Mouse (Mus musculus): ENCODE results near the gene Slc6a5. TPM values are rescaled to one million over a fixed set of nuclear protein-coding genes. Genes with fewer than 3 reads are reported as not detected.
A peak's percentile ranks its signal among the peaks of the same experiment; 100 is the strongest.
"Not testable (repeated sequence)": the region's sequence is repeated elsewhere in the genome, so short reads cannot be mapped to it uniquely, and the experiment has no call there.

The Slc6a5 gene
- polyA plus RNA-seq, 1 experiment from 2014 or later, result 0.46 TPM

DNA sequence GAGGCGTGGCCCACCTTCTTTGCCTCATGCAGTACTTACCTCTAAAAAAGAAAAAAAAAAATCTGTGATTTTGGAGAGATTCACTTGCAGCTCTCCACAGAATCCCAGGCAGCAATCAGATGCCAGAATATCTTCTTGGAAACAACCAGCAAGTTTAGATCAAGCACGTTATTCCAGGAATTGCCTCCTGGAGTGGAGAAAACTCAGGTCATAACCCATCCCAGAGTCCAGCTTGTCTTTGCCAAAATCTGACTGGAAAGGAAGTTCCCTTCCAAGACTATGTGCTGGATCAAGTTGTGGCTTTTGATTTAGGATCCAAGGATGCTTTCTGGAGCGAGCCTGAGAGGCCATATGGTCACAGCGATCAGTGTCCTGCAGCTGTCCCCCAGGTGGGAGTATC, 10.8 kb downstream of the Slc6a5 start:
- Histone ChIP-seq H3K27me3 (ENCODE audit: control insufficient read depth, insufficient read depth, low read length) (peaks cover 20% of the 10 kb centered on the region), H3K9me3 (ENCODE audit: control insufficient read depth, low read length) (0 out of 2 replicates have a peak, but pooled peaks cover 3% of the 10 kb centered on the region), H3K9ac (replicated peaks; ENCODE audit: low read length) (no peak overlapping the region), H3K4me1 (ENCODE audit: control insufficient read depth, insufficient read depth, low read length) (peaks cover 7% of the 10 kb centered on the region), H3K27ac (replicated peaks; ENCODE audit: low read depth, low read length) (no peak overlapping the region), H3K4me3 (replicated peaks; ENCODE audit: low read depth, low read length) (no peak overlapping the region), H3K36me3 (ENCODE audit: control insufficient read depth, insufficient read depth, low read length) (no peaks in the 10 kb centered on the region), H3K4me2 (ENCODE audit: low read length) (no peak overlapping the region)
- DNase-seq, result no peak
- 82% methylated on average over 4 of the region's 4 CpGs for WGBS
- no peak for ATAC-seq (ENCODE audit: low FRiP score, low TSS enrichment)

DNA sequence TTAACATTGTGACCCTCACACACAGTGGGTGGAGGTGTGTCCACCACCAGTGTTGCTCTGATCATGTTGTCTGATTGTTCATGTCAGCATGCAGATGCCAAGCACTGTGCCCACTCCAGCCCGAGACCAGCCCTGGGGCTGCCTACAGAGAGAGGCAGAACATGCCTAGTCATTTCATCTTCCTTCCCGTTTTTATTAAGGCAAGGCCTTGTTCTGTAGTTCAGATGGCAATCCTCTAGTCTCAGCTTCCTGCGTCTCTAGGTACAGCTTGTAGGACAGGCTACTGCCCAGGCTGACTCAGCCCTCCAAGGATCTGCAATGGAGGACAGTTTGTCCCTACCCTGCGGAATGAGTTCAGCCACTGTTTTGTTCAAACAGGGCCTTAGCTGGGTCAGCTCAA, 13.0 kb downstream of the Slc6a5 start:
- no peak for DNase-seq
- WGBS, result 28% methylated on average over 4 of the region's 4 CpGs
- no peak overlapping the region for H3K4me3 ChIP-seq (replicated peaks; ENCODE audit: low read depth, low read length)
- peak overlapping the region; percentile 80 for H3K27ac ChIP-seq (replicated peaks; ENCODE audit: low read depth, low read length)
- ATAC-seq (ENCODE audit: low FRiP score, low TSS enrichment), result peak; percentile 54
- H3K4me1 ChIP-seq (ENCODE audit: control insufficient read depth, insufficient read depth, low read length), result peaks cover 7% of the 10 kb centered on the region
- peak overlapping the region; percentile 30; the same call in 1 of the 2 replicates for H3K9ac ChIP-seq (replicated peaks; ENCODE audit: low read length)
- no peaks in the 10 kb centered on the region for H3K27me3 ChIP-seq (ENCODE audit: control insufficient read depth, insufficient read depth, low read length)
- H3K36me3 ChIP-seq (ENCODE audit: control insufficient read depth, insufficient read depth, low read length), result no peaks in the 10 kb centered on the region
- H3K4me2 ChIP-seq (ENCODE audit: low read length), result peak overlapping the region; percentile 27
- 0 out of 2 replicates have a peak, but pooled peaks cover 3% of the 10 kb centered on the region for H3K9me3 ChIP-seq (ENCODE audit: control insufficient read depth, low read length)

DNA sequence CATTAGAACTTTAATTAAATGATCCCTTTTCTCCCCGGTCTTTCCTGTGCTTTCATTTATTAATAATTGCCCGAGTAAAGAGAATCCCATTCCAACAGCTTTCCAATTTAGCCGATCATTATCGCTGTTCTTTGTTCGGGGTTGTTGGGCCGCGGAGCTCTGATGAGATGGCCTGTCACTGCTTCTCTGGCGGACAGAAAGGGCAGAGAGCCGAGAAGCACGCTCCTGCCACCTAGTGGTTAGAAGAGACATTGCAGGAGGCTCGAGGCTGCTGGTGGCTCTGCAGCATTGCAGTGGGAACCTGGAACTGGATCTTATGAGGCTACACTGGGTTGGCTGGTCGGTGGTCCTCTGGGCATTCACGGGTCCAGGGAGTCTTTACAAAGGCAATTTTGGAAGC, 13.4 kb downstream of the Slc6a5 start:
- peak overlapping the region; percentile 30; the same call in 1 of the 2 replicates for H3K9ac ChIP-seq (replicated peaks; ENCODE audit: low read length)
- DNase-seq, result peak; percentile 95
- ATAC-seq (ENCODE audit: low FRiP score, low TSS enrichment), result peak; percentile 88
- no peaks in the 10 kb centered on the region for H3K36me3 ChIP-seq (ENCODE audit: control insufficient read depth, insufficient read depth, low read length)
- peak overlapping the region; percentile 29 for H3K4me2 ChIP-seq (ENCODE audit: low read length)
- H3K27me3 ChIP-seq (ENCODE audit: control insufficient read depth, insufficient read depth, low read length), result no peaks in the 10 kb centered on the region
- H3K4me3 ChIP-seq (replicated peaks; ENCODE audit: low read depth, low read length), result no peak overlapping the region
- peak overlapping the region; percentile 80 for H3K27ac ChIP-seq (replicated peaks; ENCODE audit: low read depth, low read length)
- peaks cover 7% of the 10 kb centered on the region for H3K4me1 ChIP-seq (ENCODE audit: control insufficient read depth, insufficient read depth, low read length)
- H3K9me3 ChIP-seq (ENCODE audit: control insufficient read depth, low read length), result 0 out of 2 replicates have a peak, but pooled peaks cover 3% of the 10 kb centered on the region
- WGBS, result 0% methylated on average over 13 of the region's 13 CpGs

DNA sequence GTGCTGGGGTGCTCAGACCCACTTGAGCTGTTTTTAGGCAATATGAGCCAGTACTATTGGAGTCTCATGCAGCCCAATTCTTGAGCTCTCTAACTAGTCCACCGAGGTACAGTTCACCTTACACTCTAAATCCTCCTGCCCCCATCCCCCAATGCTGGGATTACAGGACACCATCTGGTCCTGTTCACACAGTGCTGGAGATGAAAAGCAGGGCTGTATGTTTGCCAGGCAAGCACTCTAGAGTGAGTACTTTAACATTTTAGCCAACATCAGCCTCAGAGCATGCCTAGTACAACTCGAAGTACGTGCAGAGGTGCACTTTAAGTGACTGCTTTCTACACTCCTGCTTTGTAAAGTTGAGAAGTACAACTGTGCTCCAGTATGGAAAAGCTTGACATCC, 18.6 kb downstream of the Slc6a5 start:
- Histone ChIP-seq H3K27me3 (ENCODE audit: control insufficient read depth, insufficient read depth, low read length) (no peaks in the 10 kb centered on the region), H3K9me3 (ENCODE audit: control insufficient read depth, low read length) (no peaks in the 10 kb centered on the region), H3K4me1 (ENCODE audit: control insufficient read depth, insufficient read depth, low read length) (no peaks in the 10 kb centered on the region), H3K4me3 (replicated peaks; ENCODE audit: low read depth, low read length) (no peak overlapping the region), H3K9ac (replicated peaks; ENCODE audit: low read length) (no peak overlapping the region), H3K4me2 (ENCODE audit: low read length) (no peak overlapping the region), H3K36me3 (ENCODE audit: control insufficient read depth, insufficient read depth, low read length) (no peaks in the 10 kb centered on the region), H3K27ac (replicated peaks; ENCODE audit: low read depth, low read length) (no peak overlapping the region)
- DNase-seq (no peak), ATAC-seq (ENCODE audit: low FRiP score, low TSS enrichment) (no peak)
- 65% methylated on average over 3 of the region's 3 CpGs for WGBS

DNA sequence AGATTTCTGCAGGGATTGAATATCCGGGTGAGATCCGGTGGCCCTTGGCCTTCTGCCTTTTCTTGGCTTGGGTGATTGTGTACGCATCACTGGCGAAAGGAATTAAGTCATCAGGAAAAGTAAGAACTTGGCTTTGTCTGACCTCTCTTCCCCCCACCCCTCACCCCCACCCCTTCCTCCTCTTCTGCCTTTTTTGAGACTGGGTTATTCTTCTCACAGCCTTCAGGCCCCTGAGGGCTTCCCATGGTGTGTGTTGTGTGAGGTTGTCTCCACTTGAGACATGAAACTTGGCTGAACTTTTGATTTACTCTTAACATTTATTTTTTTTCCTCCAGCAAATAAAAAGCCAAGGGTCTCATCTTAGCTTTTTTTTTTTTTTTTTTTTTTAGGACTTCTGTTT, 20.1 kb downstream of the Slc6a5 start:
- ATAC-seq (ENCODE audit: low FRiP score, low TSS enrichment) (no peak), DNase-seq (no peak)
- no peak overlapping the region for H3K9ac ChIP-seq (replicated peaks; ENCODE audit: low read length)
- no peaks in the 10 kb centered on the region for H3K9me3 ChIP-seq (ENCODE audit: control insufficient read depth, low read length)
- no peak overlapping the region for H3K4me2 ChIP-seq (ENCODE audit: low read length)
- H3K4me3 ChIP-seq (replicated peaks; ENCODE audit: low read depth, low read length), result no peak overlapping the region
- H3K4me1 ChIP-seq (ENCODE audit: control insufficient read depth, insufficient read depth, low read length), result no peaks in the 10 kb centered on the region
- WGBS, result 29% methylated on average over 4 of the region's 4 CpGs
- H3K27ac ChIP-seq (replicated peaks; ENCODE audit: low read depth, low read length), result no peak overlapping the region
- H3K27me3 ChIP-seq (ENCODE audit: control insufficient read depth, insufficient read depth, low read length), result no peaks in the 10 kb centered on the region
- no peaks in the 10 kb centered on the region for H3K36me3 ChIP-seq (ENCODE audit: control insufficient read depth, insufficient read depth, low read length)

DNA sequence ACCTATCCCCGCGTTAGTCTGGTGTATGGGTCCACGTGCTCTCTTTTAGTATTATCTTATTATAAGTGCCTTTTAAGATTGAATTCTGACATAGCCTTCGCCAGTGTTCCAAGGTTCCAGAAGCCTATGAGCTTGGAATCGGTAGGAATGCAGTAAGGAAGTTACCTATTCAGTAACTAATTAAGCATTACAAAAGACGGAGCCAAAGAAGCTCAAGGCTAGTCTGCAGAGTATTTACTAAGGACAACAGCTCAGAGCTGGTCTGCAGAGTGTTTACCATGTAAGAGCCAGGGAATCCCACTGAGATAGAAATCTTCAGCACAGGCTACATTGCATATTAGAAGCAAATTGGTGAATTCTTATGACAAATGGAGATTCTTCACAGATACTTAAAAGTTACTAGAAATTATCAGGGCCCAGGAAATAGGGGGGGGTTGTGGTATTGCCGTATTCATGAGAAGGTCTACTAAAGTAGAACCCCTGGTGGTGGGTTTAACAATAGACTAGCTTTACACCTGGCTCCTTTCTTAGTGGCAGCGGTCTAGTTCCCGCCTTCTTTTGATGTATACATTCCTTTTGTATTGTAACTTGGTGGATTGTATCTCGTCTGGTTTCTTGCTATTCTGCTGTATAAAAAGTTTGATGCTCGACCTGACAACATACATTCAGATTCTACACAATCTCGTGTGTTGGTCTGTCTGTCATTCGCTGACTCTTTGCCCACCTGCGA, 23.6 kb downstream of the Slc6a5 start:
- H3K4me2 ChIP-seq (ENCODE audit: low read length); DNase-seq; H3K4me1 ChIP-seq (ENCODE audit: control insufficient read depth, insufficient read depth, low read length); H3K4me3 ChIP-seq (replicated peaks; ENCODE audit: low read depth, low read length); ATAC-seq (ENCODE audit: low FRiP score, low TSS enrichment); H3K36me3 ChIP-seq (ENCODE audit: control insufficient read depth, insufficient read depth, low read length); H3K27ac ChIP-seq (replicated peaks; ENCODE audit: low read depth, low read length); H3K9ac ChIP-seq (replicated peaks; ENCODE audit: low read length); H3K9me3 ChIP-seq (ENCODE audit: control insufficient read depth, low read length); H3K27me3 ChIP-seq (ENCODE audit: control insufficient read depth, insufficient read depth, low read length): not testable (repeated sequence)
- 82% methylated on average over 14 of the region's 14 CpGs for WGBS

DNA sequence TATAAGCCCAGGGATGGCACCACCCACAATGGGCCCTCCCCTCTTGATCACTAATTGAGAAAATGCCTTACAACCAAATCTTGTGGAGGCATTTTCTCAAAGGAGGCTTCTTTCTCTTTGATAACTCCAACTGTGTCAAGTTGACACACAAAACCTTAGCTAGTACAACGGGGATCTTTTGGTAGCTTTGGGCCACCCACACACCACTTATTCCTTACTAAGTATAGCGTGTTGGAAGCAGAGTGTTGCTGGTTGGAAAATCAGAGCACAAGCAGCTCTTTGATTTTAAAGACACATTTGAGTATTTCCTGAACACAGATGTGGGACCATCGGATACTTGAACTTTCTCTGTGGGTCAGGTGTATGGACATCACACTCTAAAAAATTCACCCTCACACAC, 26.9 kb downstream of the Slc6a5 start:
- H3K4me1 ChIP-seq (ENCODE audit: control insufficient read depth, insufficient read depth, low read length), result no peaks in the 10 kb centered on the region
- no peak overlapping the region for H3K4me2 ChIP-seq (ENCODE audit: low read length)
- H3K9ac ChIP-seq (replicated peaks; ENCODE audit: low read length), result no peak overlapping the region
- no peak for ATAC-seq (ENCODE audit: low FRiP score, low TSS enrichment)
- H3K9me3 ChIP-seq (ENCODE audit: control insufficient read depth, low read length), result no peaks in the 10 kb centered on the region
- H3K4me3 ChIP-seq (replicated peaks; ENCODE audit: low read depth, low read length), result no peak overlapping the region
- H3K27me3 ChIP-seq (ENCODE audit: control insufficient read depth, insufficient read depth, low read length), result no peaks in the 10 kb centered on the region
- H3K27ac ChIP-seq (replicated peaks; ENCODE audit: low read depth, low read length), result no peak overlapping the region
- H3K36me3 ChIP-seq (ENCODE audit: control insufficient read depth, insufficient read depth, low read length), result no peaks in the 10 kb centered on the region
- WGBS, result 92% methylated on average over 3 of the region's 3 CpGs
- no peak for DNase-seq

DNA sequence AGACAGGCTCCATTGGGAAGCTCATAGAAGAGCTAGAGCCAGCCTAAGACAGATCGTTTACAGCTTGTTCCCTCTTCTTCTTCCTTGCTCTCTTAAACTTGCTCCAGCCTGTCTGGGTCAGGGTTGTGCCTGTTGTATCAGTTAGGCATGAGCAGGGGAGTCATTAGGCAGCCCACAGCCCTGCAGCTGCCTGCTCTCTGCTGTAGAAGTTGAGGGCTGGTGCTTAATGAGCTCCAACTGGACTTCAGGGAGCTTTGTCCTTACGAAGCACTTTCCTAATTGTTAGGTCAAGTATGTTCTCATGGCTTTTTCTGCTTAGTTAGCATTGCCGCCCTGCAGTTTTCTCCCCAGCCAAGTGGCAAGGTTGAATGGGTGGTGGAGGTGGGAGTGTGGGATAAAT, 32.1 kb downstream of the Slc6a5 start:
- DNase-seq (no peak), ATAC-seq (ENCODE audit: low FRiP score, low TSS enrichment) (no peak)
- H3K4me1 ChIP-seq (ENCODE audit: control insufficient read depth, insufficient read depth, low read length), result no peaks in the 10 kb centered on the region
- H3K4me3 ChIP-seq (replicated peaks; ENCODE audit: low read depth, low read length), result no peak overlapping the region
- WGBS, result 82% methylated on average over 3 of the region's 3 CpGs
- no peaks in the 10 kb centered on the region for H3K27me3 ChIP-seq (ENCODE audit: control insufficient read depth, insufficient read depth, low read length)
- no peak overlapping the region for H3K27ac ChIP-seq (replicated peaks; ENCODE audit: low read depth, low read length)
- H3K9me3 ChIP-seq (ENCODE audit: control insufficient read depth, low read length), result no peaks in the 10 kb centered on the region
- H3K4me2 ChIP-seq (ENCODE audit: low read length), result no peak overlapping the region
- H3K9ac ChIP-seq (replicated peaks; ENCODE audit: low read length), result no peak overlapping the region
- no peaks in the 10 kb centered on the region for H3K36me3 ChIP-seq (ENCODE audit: control insufficient read depth, insufficient read depth, low read length)

DNA sequence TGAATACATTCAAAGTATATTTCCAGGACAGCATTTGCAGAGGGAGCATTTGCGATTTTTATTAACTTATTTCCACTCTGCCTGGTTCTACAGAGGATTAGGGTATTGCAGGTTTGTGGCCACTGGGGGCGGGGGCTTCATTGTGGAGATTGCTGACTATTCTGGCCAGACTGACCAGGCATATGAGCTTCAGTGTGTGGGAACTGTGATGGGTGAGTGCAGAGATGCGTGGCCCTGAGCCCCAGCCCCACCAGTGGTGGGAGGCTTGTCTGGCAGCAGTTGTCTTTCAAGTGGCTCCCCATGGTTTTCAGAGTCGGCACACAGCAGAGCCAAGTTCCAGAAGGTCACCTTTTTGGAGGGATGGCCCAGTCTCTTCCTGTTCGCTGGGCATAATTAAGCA, 32.5 kb downstream of the Slc6a5 start:
- DNase-seq (no peak), ATAC-seq (ENCODE audit: low FRiP score, low TSS enrichment) (no peak)
- H3K9ac ChIP-seq (replicated peaks; ENCODE audit: low read length), result no peak overlapping the region
- H3K4me2 ChIP-seq (ENCODE audit: low read length), result no peak overlapping the region
- no peaks in the 10 kb centered on the region for H3K9me3 ChIP-seq (ENCODE audit: control insufficient read depth, low read length)
- H3K27me3 ChIP-seq (ENCODE audit: control insufficient read depth, insufficient read depth, low read length), result no peaks in the 10 kb centered on the region
- no peaks in the 10 kb centered on the region for H3K36me3 ChIP-seq (ENCODE audit: control insufficient read depth, insufficient read depth, low read length)
- no peak overlapping the region for H3K27ac ChIP-seq (replicated peaks; ENCODE audit: low read depth, low read length)
- no peak overlapping the region for H3K4me3 ChIP-seq (replicated peaks; ENCODE audit: low read depth, low read length)
- H3K4me1 ChIP-seq (ENCODE audit: control insufficient read depth, insufficient read depth, low read length), result no peaks in the 10 kb centered on the region
- WGBS, result 58% methylated on average over 5 of the region's 5 CpGs
